Mouse (Mus musculus) bone marrow macrophage, adult 2 months (primary cell): Measurements from ENCODE around the gene Man1a.

Experiments
- CTCF ChIP-seq: IDR thresholded peaks from 2 replicates; pipeline ENCODE4 v1.5.1; 2012; ENCODE audit warnings: low read depth, mild to moderate bottlenecking, low read length, moderate library complexity
- POLR2A ChIP-seq: IDR thresholded peaks from 2 replicates; pipeline ENCODE4 v1.6.1; 2012; ENCODE audit warnings: mild to moderate bottlenecking, low read depth, low read length, borderline replicate concordance

GRCm38 (mm10) chr10:54009154-54009553, 67.3 kb downstream of the Man1a start:
- TF ChIP-seq POLR2A (no peak), CTCF (no peak)
